Mouse (Mus musculus) hindbrain, embryonic 13.5 days (tissue): ENCODE results near the gene Pafah2. TPM values are rescaled to one million over a fixed set of nuclear protein-coding genes. Genes with fewer than 3 reads are reported as not detected.

Experiments used
- ATAC-seq: fragments of 200-750 bp; cut with Nextera tagmentation; 2 replicates; pipeline ENCODE4 v1.8.0; 2017; ENCODE audit warnings: moderate TSS enrichment; ENCODE audit not compliant: low FRiP score
- H3K27ac ChIP-seq: fragments of 300-500 bp; sonication (generic); 2 replicates; pipeline ENCODE4 v1.5.1; 2015; ENCODE audit warnings: inconsistent platforms, mild to moderate bottlenecking, moderate library complexity
- H3K27me3 ChIP-seq: fragments of 300-500 bp; sonication (generic); 2 replicates; pipeline ENCODE4 v1.6.1; 2015; ENCODE audit warnings: mild to moderate bottlenecking, inconsistent platforms
- H3K36me3 ChIP-seq: fragments of 300-500 bp; sonication (generic); 2 replicates; pipeline ENCODE4 v1.6.1; 2015; ENCODE audit warnings: mild to moderate bottlenecking, inconsistent platforms
- H3K4me1 ChIP-seq: fragments of 300-500 bp; sonication (generic); replicated peaks from 2 replicates; pipeline ENCODE4 v1.6.1; 2015; ENCODE audit warnings: inconsistent platforms
- H3K4me2 ChIP-seq: fragments of 300-500 bp; sonication (generic); 2 replicates; pipeline ENCODE4 v1.6.1; 2015; ENCODE audit warnings: inconsistent platforms, mild to moderate bottlenecking, moderate library complexity
- H3K4me3 ChIP-seq: fragments of 300-500 bp; sonication (generic); 2 replicates; pipeline ENCODE4 v1.5.1; 2015; ENCODE audit warnings: mild to moderate bottlenecking, inconsistent platforms
- H3K9ac ChIP-seq: fragments of 300-500 bp; sonication (generic); 2 replicates; pipeline ENCODE4 v1.6.1; 2015; ENCODE audit warnings: mild to moderate bottlenecking, inconsistent platforms
- H3K9me3 ChIP-seq: fragments of 300-500 bp; sonication (generic); 2 replicates; pipeline ENCODE4 v1.6.1; 2016; ENCODE audit warnings: inconsistent platforms
- WGBS: fragments of 180-500 bp; shearing (Covaris S2); methylation state at CpG from one replicate; pipeline ENCODE4 v1.1.7; 2015; 5-methylcytosine and 5-hydroxymethylcytosine counted together
- polyA plus RNA-seq: library from polyadenylated mRNA; unstranded; fragments of >200 nt; fragmentation: Nextera tagmentation; extraction: Ambion mirVana; gene quantifications from 2 replicates; pipeline ENCODE4 v1.2.1, GENCODE M21; 2015

Gene Pafah2
- polyA plus RNA-seq, 1 experiment from 2014 or later: 7.8 TPM

GRCm38 (mm10) chr4:134453619-134454400, 57.7 kb downstream of the Pafah2 start:
- no peaks in the 10 kb centered on the region for H3K9me3 ChIP-seq
- peak overlapping the region; percentile 40 for H3K4me2 ChIP-seq
- no peaks in the 10 kb centered on the region for H3K36me3 ChIP-seq
- peaks cover 37% of the 10 kb centered on the region for H3K4me1 ChIP-seq
- H3K9ac ChIP-seq: peak overlapping the region; percentile 55
- ATAC-seq: no peak
- H3K27me3 ChIP-seq: 0 out of 2 replicates have a peak, but pooled peaks cover 8% of the 10 kb centered on the region
- no peak overlapping the region for H3K27ac ChIP-seq
- no peak overlapping the region for H3K4me3 ChIP-seq
- 25% methylated on average over 34 of the region's 34 CpGs for WGBS

- no peak overlapping the region for H3K4me2 ChIP-seq
- no peak for ATAC-seq
- 57% methylated on average over 6 of the region's 6 CpGs for WGBS
- H3K9ac ChIP-seq: no peak overlapping the region
- no peak overlapping the region for H3K27ac ChIP-seq
- H3K36me3 ChIP-seq: no peaks in the 10 kb centered on the region
- H3K4me3 ChIP-seq: no peak overlapping the region
- peaks cover 22% of the 10 kb centered on the region for H3K4me1 ChIP-seq
- no peaks in the 10 kb centered on the region for H3K9me3 ChIP-seq
- H3K27me3 ChIP-seq: 0 out of 2 replicates have a peak, but pooled peaks cover 8% of the 10 kb centered on the region
These were observed 59.2 kb downstream of the Pafah2 start for GRCm38 (mm10) chr4:134455310-134455709.

GRCm38 (mm10) chr4:134457130-134457825, 61.2 kb downstream of the Pafah2 start:
- H3K4me1 ChIP-seq: peaks cover 8% of the 10 kb centered on the region
- H3K9ac ChIP-seq: no peak overlapping the region
- no peak for ATAC-seq
- no peak overlapping the region for H3K4me2 ChIP-seq
- H3K9me3 ChIP-seq: no peaks in the 10 kb centered on the region
- no peak overlapping the region for H3K27ac ChIP-seq
- 0 out of 2 replicates have a peak, but pooled peaks cover 10% of the 10 kb centered on the region for H3K27me3 ChIP-seq
- 64% methylated on average over 7 of the region's 7 CpGs for WGBS
- H3K4me3 ChIP-seq: no peak overlapping the region
- H3K36me3 ChIP-seq: no peaks in the 10 kb centered on the region

GRCm38 (mm10) chr4:134458856-134459255, 62.7 kb downstream of the Pafah2 start:
- H3K27ac ChIP-seq: no peak overlapping the region
- H3K27me3 ChIP-seq: 0 out of 2 replicates have a peak, but pooled peaks cover 6% of the 10 kb centered on the region
- H3K9ac ChIP-seq: no peak overlapping the region
- H3K9me3 ChIP-seq: no peaks in the 10 kb centered on the region
- H3K4me3 ChIP-seq: no peak overlapping the region
- H3K4me2 ChIP-seq: no peak overlapping the region
- H3K4me1 ChIP-seq: peaks cover 2% of the 10 kb centered on the region
- ATAC-seq: no peak
- H3K36me3 ChIP-seq: no peaks in the 10 kb centered on the region
- 80% methylated on average over 5 of the region's 5 CpGs for WGBS

- no peaks in the 10 kb centered on the region for H3K36me3 ChIP-seq
- no peak overlapping the region for H3K9ac ChIP-seq
- H3K27me3 ChIP-seq: 0 out of 2 replicates have a peak, but pooled peaks cover 2% of the 10 kb centered on the region
- peaks cover 2% of the 10 kb centered on the region for H3K4me1 ChIP-seq
- no peak overlapping the region for H3K4me3 ChIP-seq
- no peaks in the 10 kb centered on the region for H3K9me3 ChIP-seq
- ATAC-seq: no peak
- WGBS: 87% methylated on average over 10 of the region's 10 CpGs
- no peak overlapping the region for H3K4me2 ChIP-seq
- no peak overlapping the region for H3K27ac ChIP-seq
These were observed 64.2 kb downstream of the Pafah2 start for GRCm38 (mm10) chr4:134460277-134460676.

- no peak overlapping the region for H3K4me2 ChIP-seq
- 88% methylated on average over 5 of the region's 5 CpGs for WGBS
These were observed 65.1 kb downstream of the Pafah2 start for GRCm38 (mm10) chr4:134461252-134461651.

GRCm38 (mm10) chr4:134465789-134466188, 69.7 kb downstream of the Pafah2 start:
- WGBS: 32% methylated on average over 12 of the region's 12 CpGs
- Histone ChIP-seq H3K9me3 (no peaks in the 10 kb centered on the region), H3K27me3 (0 out of 2 replicates have a peak, but pooled peaks cover 2% of the 10 kb centered on the region), H3K9ac (peak overlapping the region; percentile 67), H3K36me3 (peaks cover under 1% of the 10 kb centered on the region), H3K4me3 (peak overlapping the region; percentile 0; the same call in 1 of the 2 replicates), H3K4me2 (peak overlapping the region; percentile 85), H3K27ac (peak overlapping the region; percentile 99), H3K4me1 (peaks cover 25% of the 10 kb centered on the region)
- ATAC-seq: no peak

More at GRCm38 (mm10) chr4:134461252-134461651, 65.1 kb downstream of the Pafah2 start:
- H3K9ac ChIP-seq: no peak overlapping the region
- no peak for ATAC-seq
- no peaks in the 10 kb centered on the region for H3K9me3 ChIP-seq
- H3K27ac ChIP-seq: no peak overlapping the region
- H3K36me3 ChIP-seq: no peaks in the 10 kb centered on the region
- no peak overlapping the region for H3K4me3 ChIP-seq
- H3K4me1 ChIP-seq: peaks cover 12% of the 10 kb centered on the region
- H3K27me3 ChIP-seq: 0 out of 2 replicates have a peak, but pooled peaks cover 2% of the 10 kb centered on the region

- Histone ChIP-seq H3K9me3 (no peaks in the 10 kb centered on the region), H3K4me3 (peak overlapping the region; percentile 96), H3K4me2 (peak overlapping the region; percentile 85), H3K9ac (peak overlapping the region; percentile 99), H3K27me3 (no peaks in the 10 kb centered on the region), H3K27ac (peak overlapping the region; percentile 99), H3K4me1 (peaks cover 33% of the 10 kb centered on the region), H3K36me3 (peaks cover 8% of the 10 kb centered on the region)
- 48% methylated on average over 11 of the region's 11 CpGs for WGBS
- no peak for ATAC-seq
These were observed 70.5 kb downstream of the Pafah2 start for GRCm38 (mm10) chr4:134466381-134467262.

- peaks cover 42% of the 10 kb centered on the region for H3K4me1 ChIP-seq
- WGBS: under 1% methylated on average over 31 of the region's 31 CpGs
- peak; percentile 36 for ATAC-seq
These were observed 71.5 kb downstream of the Pafah2 start for GRCm38 (mm10) chr4:134467435-134468214.

GRCm38 (mm10) chr4:134468215-134468575, 72.1 kb downstream of the Pafah2 start, which contains the start of gene Stmn1:
Gene Stmn1, plus strand, starts transcription at chr4:134468320.
- Histone ChIP-seq H3K9ac (peak within 1 kb of the TSS; percentile 99), H3K4me3 (peak within 1 kb of the TSS; percentile 96), H3K36me3 (peaks cover 23% of the 10 kb centered on the region), H3K27me3 (no peaks in the 10 kb centered on the region), H3K9me3 (no peaks in the 10 kb centered on the region), H3K27ac (peak within 1 kb of the TSS; percentile 99), H3K4me1 (peaks cover 48% of the 10 kb centered on the region), H3K4me2 (peak within 1 kb of the TSS; percentile 85)
- under 1% methylated on average over 28 of the region's 31 CpGs for WGBS
- ATAC-seq: peak; percentile 95

More at GRCm38 (mm10) chr4:134467435-134468214, 71.5 kb downstream of the Pafah2 start:
- Histone ChIP-seq H3K9ac (peak overlapping the region; percentile 99), H3K27me3 (no peaks in the 10 kb centered on the region), H3K4me2 (peak overlapping the region; percentile 85), H3K4me3 (peak overlapping the region; percentile 96), H3K27ac (peak overlapping the region; percentile 99), H3K36me3 (peaks cover 18% of the 10 kb centered on the region), H3K9me3 (no peaks in the 10 kb centered on the region)
